Mouse (Mus musculus) forebrain, embryonic 11.5 days (tissue): ENCODE data around the gene Sp9. TPM values are rescaled to one million over a fixed set of nuclear protein-coding genes. Genes with fewer than 3 reads are reported as not detected.
A peak's percentile ranks its signal among the peaks of the same experiment; 100 is the strongest.

Experiments used
- ATAC-seq: fragments of 200-750 bp; cut with Nextera tagmentation; replicated peaks from 2 replicates; pipeline ENCODE4 v1.8.0; 2017; ENCODE audit warnings: moderate TSS enrichment; ENCODE audit not compliant: low FRiP score
- DNase-seq: peaks from one replicate; pipeline ENCODE4 v3.0.0-alpha.2; 2017; ENCODE audit warnings: low spot score
- H3K27ac ChIP-seq: fragments of 300-500 bp; sonication (generic); 2 replicates; pipeline ENCODE4 v1.5.1; 2014; ENCODE audit warnings: low read depth, low read length
- H3K27me3 ChIP-seq: fragments of 300-500 bp; sonication (generic); 2 replicates; pipeline ENCODE4 v1.6.1; 2014; ENCODE audit warnings: mild to moderate bottlenecking, low read length, mixed read lengths; ENCODE audit not compliant: control insufficient read depth, insufficient read depth
- H3K36me3 ChIP-seq: fragments of 300-500 bp; sonication (generic); 2 replicates; pipeline ENCODE4 v1.6.1; 2014; ENCODE audit warnings: mild to moderate bottlenecking, low read length, moderate library complexity, mixed read lengths; ENCODE audit not compliant: control insufficient read depth, insufficient read depth
- H3K4me1 ChIP-seq: fragments of 300-500 bp; sonication (generic); replicated peaks from 2 replicates; pipeline ENCODE4 v1.6.1; 2014; ENCODE audit warnings: low read length, mixed read lengths; ENCODE audit not compliant: control insufficient read depth, insufficient read depth
- H3K4me2 ChIP-seq: fragments of 300-500 bp; sonication (generic); 2 replicates; pipeline ENCODE4 v1.6.1; 2014; ENCODE audit warnings: low read depth, mild to moderate bottlenecking, low read length, moderate library complexity, mixed read lengths; ENCODE audit not compliant: severe bottlenecking
- H3K4me3 ChIP-seq: fragments of 300-500 bp; sonication (generic); 2 replicates; pipeline ENCODE4 v1.5.1; 2014; ENCODE audit warnings: low read depth, low read length
- H3K9ac ChIP-seq: fragments of 300-500 bp; sonication (generic); 2 replicates; pipeline ENCODE4 v1.6.1; 2014; ENCODE audit warnings: low read length
- H3K9me3 ChIP-seq: fragments of 300-500 bp; sonication (generic); 2 replicates; pipeline ENCODE4 v1.6.1; 2016; ENCODE audit warnings: low read length, mixed read lengths; ENCODE audit not compliant: control insufficient read depth
- WGBS: fragments of 180-500 bp; shearing (Covaris S2); extraction: QIAGEN DNeasy Blood & Tissue Kit; methylation state at CpG from one replicate; pipeline ENCODE4 v1.1.7; 2014; 5-methylcytosine and 5-hydroxymethylcytosine counted together
- polyA plus RNA-seq: library from polyadenylated mRNA; unstranded; fragments of >200 nt; fragmentation: Nextera tagmentation; extraction: Ambion mirVana; gene quantifications from 2 replicates; pipeline ENCODE4 v1.2.1, GENCODE M21; 2014

The Sp9 gene
- polyA plus RNA-seq, 1 experiment from 2014 or later: 5.5 TPM

DNA sequence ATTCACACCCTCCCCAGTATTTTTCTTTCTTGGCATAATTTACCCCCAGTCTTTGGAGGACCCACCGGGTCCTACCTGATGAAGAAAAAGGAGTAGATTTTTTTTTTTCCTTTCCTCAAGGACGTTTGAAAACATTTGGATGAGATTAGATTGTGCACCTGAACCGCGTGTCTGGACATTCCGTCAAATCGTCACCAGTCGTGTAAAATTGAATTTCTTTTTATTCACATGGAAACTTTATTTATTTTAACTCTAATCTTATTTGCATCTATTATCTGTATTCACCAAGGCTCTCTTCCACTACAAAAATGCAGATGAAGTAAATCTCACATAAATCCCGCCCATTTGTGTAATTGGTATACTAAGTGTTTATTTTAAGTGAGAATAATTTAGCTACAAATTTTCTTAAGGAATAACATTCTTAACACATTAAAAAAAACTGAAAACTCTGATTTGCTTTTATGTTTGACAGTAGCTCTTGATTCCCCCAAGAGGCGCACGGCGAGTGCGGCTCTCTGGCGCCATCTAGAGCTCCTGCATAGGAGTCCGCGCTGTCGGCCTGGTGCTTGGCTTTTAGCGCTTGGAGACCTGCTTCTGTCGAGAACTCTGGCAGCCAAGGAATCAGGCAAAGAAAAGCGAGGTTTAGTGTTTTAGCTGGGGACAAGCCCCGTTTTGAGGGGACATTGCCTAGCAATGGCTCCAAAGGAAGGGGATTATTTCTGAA is 6.6 kb downstream of the Sp9 start:
- ATAC-seq (no peak; the same call in 1 of the 2 replicates), DNase-seq (peak; percentile 95)
- Histone ChIP-seq H3K27me3 (peaks cover 59% of the 10 kb centered on the region), H3K9me3 (no peaks in the 10 kb centered on the region), H3K9ac (no peak overlapping the region), H3K4me3 (peak overlapping the region; percentile 22), H3K4me2 (peak overlapping the region; percentile 46; the same call in 1 of the 2 replicates), H3K27ac (0 out of 2 replicates have a peak overlapping the region, but pooled peaks have one; percentile 46), H3K36me3 (no peaks in the 10 kb centered on the region), H3K4me1 (peaks cover 27% of the 10 kb centered on the region)
- 2% methylated on average over 20 of the region's 20 CpGs for WGBS

DNA sequence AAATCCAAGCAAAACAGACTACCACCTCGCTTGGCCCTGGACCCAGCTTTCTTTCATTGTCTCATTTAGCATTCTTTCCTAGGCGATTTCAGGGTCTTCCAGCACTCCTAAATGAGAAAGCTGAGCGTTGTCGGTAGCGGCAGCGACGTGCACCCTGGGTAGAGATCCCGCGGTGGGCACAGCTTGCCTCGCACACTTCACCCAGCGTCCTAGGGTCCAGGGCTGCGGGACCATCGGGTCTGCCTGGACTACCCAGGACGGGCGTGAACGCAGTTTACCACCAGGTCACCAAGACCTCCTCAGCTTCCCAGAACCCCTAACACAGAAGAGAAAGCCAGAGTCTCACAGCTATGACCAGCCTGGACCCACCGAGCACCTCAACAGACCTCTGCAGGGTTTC is 7.1 kb downstream of the Sp9 start:
- Histone ChIP-seq H3K36me3 (no peaks in the 10 kb centered on the region), H3K27me3 (peaks cover 54% of the 10 kb centered on the region), H3K27ac (0 out of 2 replicates have a peak overlapping the region, but pooled peaks have one; percentile 46), H3K4me2 (peak overlapping the region; percentile 27), H3K9ac (no peak overlapping the region), H3K9me3 (no peaks in the 10 kb centered on the region), H3K4me1 (peaks cover 22% of the 10 kb centered on the region), H3K4me3 (peak overlapping the region; percentile 9; the same call in 1 of the 2 replicates)
- peak; percentile 68 for DNase-seq
- WGBS: under 1% methylated on average over 17 of the region's 17 CpGs
- peak; percentile 49; the same call in 1 of the 2 replicates for ATAC-seq

- WGBS: under 1% methylated on average over 29 of the region's 31 CpGs
- no peaks in the 10 kb centered on the region for H3K36me3 ChIP-seq
- peaks cover 16% of the 10 kb centered on the region for H3K4me1 ChIP-seq
- no peak overlapping the region for H3K27ac ChIP-seq
- H3K9me3 ChIP-seq: no peaks in the 10 kb centered on the region
- peaks cover 48% of the 10 kb centered on the region for H3K27me3 ChIP-seq
- 0 out of 2 replicates have a peak overlapping the region, but pooled peaks have one; percentile 9 for H3K4me3 ChIP-seq
- peak; percentile 3; the same call in 1 of the 2 replicates for ATAC-seq
- no peak overlapping the region for H3K9ac ChIP-seq
- peak overlapping the region; percentile 27 for H3K4me2 ChIP-seq
- DNase-seq: no peak
Observed at GRCm38 (mm10) chr2:73279271-73280038, 7.7 kb downstream of the Sp9 start.

DNA sequence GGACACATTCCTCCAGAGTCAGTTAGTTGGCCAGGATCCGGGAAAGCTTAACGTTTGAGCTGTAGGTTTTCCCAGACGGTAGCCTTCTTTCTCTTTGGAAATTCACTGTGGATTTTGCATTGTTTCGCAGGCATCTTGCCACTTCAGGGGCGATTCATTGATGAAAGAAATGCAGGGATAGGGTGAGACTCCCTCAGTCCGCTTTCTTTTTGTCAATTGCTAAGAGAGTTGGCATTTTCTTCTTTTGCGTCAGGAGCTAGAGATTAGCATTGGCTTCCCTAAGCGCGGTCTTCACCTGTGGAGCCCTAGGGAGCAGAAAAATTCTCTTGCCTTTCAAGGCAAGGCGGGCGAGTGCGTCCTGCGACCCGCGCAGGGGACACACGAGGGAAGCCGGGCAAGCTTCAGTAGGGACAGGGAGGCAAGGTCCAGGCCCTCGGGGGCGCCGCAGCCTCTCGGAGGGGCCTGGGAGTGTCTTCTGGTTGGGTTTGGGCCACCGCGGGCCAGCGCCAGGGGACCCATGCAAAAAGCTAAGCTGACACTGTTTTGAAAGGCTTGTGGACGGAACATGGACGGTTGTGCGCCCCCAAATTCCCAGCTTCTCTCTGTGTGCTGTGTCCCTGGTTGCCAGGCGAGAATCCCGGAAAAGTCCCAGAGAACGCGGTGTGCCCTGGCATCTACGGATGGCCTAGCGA is 8.8 kb downstream of the Sp9 start:
- no peaks in the 10 kb centered on the region for H3K9me3 ChIP-seq
- no peak for ATAC-seq
- no peak overlapping the region for H3K4me3 ChIP-seq
- H3K4me2 ChIP-seq: no peak overlapping the region
- no peak overlapping the region for H3K27ac ChIP-seq
- under 1% methylated on average over 33 of the region's 33 CpGs for WGBS
- peak; percentile 61 for DNase-seq
- peaks cover 44% of the 10 kb centered on the region for H3K27me3 ChIP-seq
- H3K9ac ChIP-seq: no peak overlapping the region
- H3K36me3 ChIP-seq: no peaks in the 10 kb centered on the region
- H3K4me1 ChIP-seq: peaks cover 16% of the 10 kb centered on the region

- Histone ChIP-seq H3K4me3 (no peak overlapping the region), H3K27ac (no peak overlapping the region), H3K36me3 (no peaks in the 10 kb centered on the region), H3K4me1 (peaks cover 16% of the 10 kb centered on the region), H3K9me3 (no peaks in the 10 kb centered on the region), H3K4me2 (no peak overlapping the region), H3K27me3 (peaks cover 39% of the 10 kb centered on the region), H3K9ac (no peak overlapping the region)
- 4% methylated on average over 22 of the region's 22 CpGs for WGBS
- no peak for DNase-seq
- ATAC-seq: no peak
Observed at GRCm38 (mm10) chr2:73281048-73281661, 9.4 kb downstream of the Sp9 start.

GRCm38 (mm10) chr2:73281707-73282106 is 10.0 kb downstream of the Sp9 start:
- H3K4me2 ChIP-seq: no peak overlapping the region
- peaks cover 16% of the 10 kb centered on the region for H3K4me1 ChIP-seq
- no peak overlapping the region for H3K27ac ChIP-seq
- no peak for DNase-seq
- 8% methylated on average over 7 of the region's 7 CpGs for WGBS
- peaks cover 36% of the 10 kb centered on the region for H3K27me3 ChIP-seq
- H3K9me3 ChIP-seq: no peaks in the 10 kb centered on the region
- no peaks in the 10 kb centered on the region for H3K36me3 ChIP-seq
- H3K4me3 ChIP-seq: no peak overlapping the region
- ATAC-seq: no peak
- no peak overlapping the region for H3K9ac ChIP-seq

DNA sequence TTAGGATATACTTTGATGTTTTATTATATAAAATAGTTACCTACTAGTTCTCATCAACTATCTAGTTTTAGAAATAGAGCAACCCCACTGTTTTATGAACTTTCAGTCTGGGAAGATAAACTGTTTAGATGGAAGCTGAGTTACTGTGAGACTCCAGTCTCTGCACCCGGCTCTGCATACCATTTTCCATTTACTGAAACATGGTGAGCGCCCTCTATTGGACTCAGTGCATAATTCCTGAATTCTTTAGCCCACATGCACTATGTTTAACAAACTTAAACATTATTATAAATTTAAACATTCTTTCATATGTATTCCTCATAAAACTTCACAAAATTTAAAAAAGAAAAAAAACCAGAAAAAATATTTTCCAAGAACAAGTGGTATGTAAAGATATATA is 13.9 kb downstream of the Sp9 start:
- H3K27me3 ChIP-seq: peaks cover 10% of the 10 kb centered on the region; the same call in 1 of the 2 replicates
- no peak overlapping the region for H3K9ac ChIP-seq
- H3K27ac ChIP-seq: no peak overlapping the region
- H3K9me3 ChIP-seq: no peaks in the 10 kb centered on the region
- 2% methylated on average over 2 of the region's 2 CpGs for WGBS
- no peaks in the 10 kb centered on the region for H3K36me3 ChIP-seq
- ATAC-seq: no peak
- H3K4me3 ChIP-seq: no peak overlapping the region
- no peak for DNase-seq
- H3K4me1 ChIP-seq: no peaks in the 10 kb centered on the region; the same call in 1 of the 2 replicates
- H3K4me2 ChIP-seq: no peak overlapping the region

GRCm38 (mm10) chr2:73291130-73291529 is 19.4 kb downstream of the Sp9 start:
- H3K4me3 ChIP-seq: no peak overlapping the region
- H3K36me3 ChIP-seq: no peaks in the 10 kb centered on the region
- H3K9me3 ChIP-seq: no peaks in the 10 kb centered on the region
- no peaks in the 10 kb centered on the region for H3K27me3 ChIP-seq
- H3K9ac ChIP-seq: no peak overlapping the region
- ATAC-seq (no peak), DNase-seq (no peak)
- 93% methylated on average over 4 of the region's 4 CpGs for WGBS
- no peaks in the 10 kb centered on the region for H3K4me1 ChIP-seq
- H3K4me2 ChIP-seq: no peak overlapping the region
- H3K27ac ChIP-seq: no peak overlapping the region
